Mouse (Mus musculus) midbrain, postnatal 0 days (tissue): Measurements from ENCODE around the gene Card14. TPM values are rescaled to one million over a fixed set of nuclear protein-coding genes. Genes with fewer than 3 reads are reported as not detected.
"Not testable (repeated sequence)": the region's sequence is repeated elsewhere in the genome, so short reads cannot be mapped to it uniquely, and the experiment has no call there.

Experiments used
- ATAC-seq: fragments of 200-750 bp; cut with Nextera tagmentation; 2 replicates; pipeline ENCODE4 v1.8.0; 2017; ENCODE audit warnings: moderate number of reproducible peaks, mild to moderate bottlenecking, moderate TSS enrichment, moderate library complexity; ENCODE audit not compliant: low FRiP score
- DNase-seq: peaks from one replicate; pipeline ENCODE4 v3.0.0-alpha.2; 2015; ENCODE audit warnings: low spot score
- H3K27ac ChIP-seq: fragments of 300-500 bp; sonication (generic); 2 replicates; pipeline ENCODE4 v1.5.1; 2014; ENCODE audit warnings: low read depth, mild to moderate bottlenecking, low read length, mixed read lengths
- H3K27me3 ChIP-seq: fragments of 300-500 bp; sonication (generic); 2 replicates; pipeline ENCODE4 v1.6.1; 2014; ENCODE audit warnings: low read length, control low read depth, mixed read lengths; ENCODE audit not compliant: insufficient read depth
- H3K36me3 ChIP-seq: fragments of 300-500 bp; sonication (generic); 2 replicates; pipeline ENCODE4 v1.6.1; 2014; ENCODE audit warnings: low read length, control low read depth, mixed read lengths; ENCODE audit not compliant: insufficient read depth
- H3K4me1 ChIP-seq: fragments of 300-500 bp; sonication (generic); 2 replicates; pipeline ENCODE4 v1.6.1; 2014; ENCODE audit warnings: mild to moderate bottlenecking, control low read depth, antibody characterized with exemption, low read length, mixed read lengths; ENCODE audit not compliant: insufficient read depth
- H3K4me2 ChIP-seq: fragments of 300-500 bp; sonication (generic); 2 replicates; pipeline ENCODE4 v1.6.1; 2014; ENCODE audit warnings: low read depth, mild to moderate bottlenecking, low read length, mixed read lengths; ENCODE audit not compliant: poor library complexity, severe bottlenecking
- H3K4me3 ChIP-seq: fragments of 300-500 bp; sonication (generic); 2 replicates; pipeline ENCODE4 v1.5.1; 2014; ENCODE audit warnings: low read depth, mild to moderate bottlenecking, low read length, moderate library complexity
- H3K9ac ChIP-seq: fragments of 300-500 bp; sonication (generic); replicated peaks from 2 replicates; pipeline ENCODE4 v1.6.1; 2014; ENCODE audit warnings: mild to moderate bottlenecking, low read length, moderate library complexity, mixed read lengths; ENCODE audit not compliant: poor library complexity, severe bottlenecking
- H3K9me3 ChIP-seq: fragments of 300-500 bp; sonication (generic); 2 replicates; pipeline ENCODE4 v1.6.1; 2016; ENCODE audit warnings: low read length, control low read depth
- CTCF ChIP-seq: IDR thresholded peaks from 2 replicates; pipeline ENCODE4 v1.5.1; 2016; ENCODE audit warnings: antibody characterized with exemption, mild to moderate bottlenecking
- WGBS: fragments of 180-500 bp; shearing (Covaris S2); extraction: QIAGEN DNeasy Blood & Tissue Kit; methylation state at CpG from one replicate; pipeline ENCODE4 v1.1.7; 2014; 5-methylcytosine and 5-hydroxymethylcytosine counted together
- polyA plus RNA-seq: library from polyadenylated mRNA; unstranded; fragments of >200 nt; fragmentation: Nextera tagmentation; extraction: Ambion mirVana; gene quantifications from 2 replicates; pipeline ENCODE4 v1.2.1, GENCODE M21; 2015
- total RNA-seq: library from RNA; depleted of rRNA; stranded (reverse); fragments of >200 nt; gene quantifications from 2 replicates; pipeline ENCODE4 v1.2.3, GENCODE M21; 2014

Card14 gene
- total and polyA plus RNA-seq, 2 experiments from 2014 or later: 0.59 to 0.77 TPM

- Histone ChIP-seq H3K36me3 (peaks cover 78% of the 10 kb centered on the region), H3K4me3 (no peak overlapping the region), H3K9me3 (no peaks in the 10 kb centered on the region), H3K27me3 (no peaks in the 10 kb centered on the region), H3K9ac (no peak overlapping the region), H3K27ac (no peak overlapping the region), H3K4me2 (no peak overlapping the region), H3K4me1 (no peaks in the 10 kb centered on the region)
- WGBS: 85% methylated on average over 15 of the region's 15 CpGs
- no peak for DNase-seq
- no peak for ATAC-seq
- TF ChIP-seq CTCF: no peak
These were observed 26.5 kb upstream of the Card14 start for GRCm38 (mm10) chr11:119281030-119281429.

- Histone ChIP-seq H3K9me3 (no peaks in the 10 kb centered on the region), H3K4me1 (no peaks in the 10 kb centered on the region), H3K9ac (no peak overlapping the region), H3K4me3 (no peak overlapping the region), H3K27me3 (no peaks in the 10 kb centered on the region), H3K27ac (no peak overlapping the region), H3K4me2 (no peak overlapping the region), H3K36me3 (peaks cover 80% of the 10 kb centered on the region)
- peak; percentile 13 for DNase-seq
- 72% methylated on average over 9 of the region's 9 CpGs for WGBS
- no peak for ATAC-seq
- TF ChIP-seq CTCF: no peak
These were observed 21.6 kb upstream of the Card14 start for GRCm38 (mm10) chr11:119285791-119286527.

GRCm38 (mm10) chr11:119287207-119287992, 20.2 kb upstream of the Card14 start:
- Histone ChIP-seq H3K4me1 (no peaks in the 10 kb centered on the region), H3K27ac (no peak overlapping the region), H3K9ac (no peak overlapping the region), H3K27me3 (no peaks in the 10 kb centered on the region), H3K9me3 (no peaks in the 10 kb centered on the region), H3K4me3 (no peak overlapping the region), H3K36me3 (peaks cover 78% of the 10 kb centered on the region), H3K4me2 (no peak overlapping the region)
- ATAC-seq (no peak), DNase-seq (no peak)
- no peak for TF ChIP-seq CTCF
- WGBS: 93% methylated on average over 20 of the region's 20 CpGs

GRCm38 (mm10) chr11:119292861-119293260, 14.7 kb upstream of the Card14 start:
- not testable (repeated sequence) for H3K27ac ChIP-seq, H3K9ac ChIP-seq, ATAC-seq, H3K4me3 ChIP-seq, H3K4me1 ChIP-seq, DNase-seq, H3K4me2 ChIP-seq, H3K27me3 ChIP-seq, H3K9me3 ChIP-seq
- peaks cover 68% of the 10 kb centered on the region for H3K36me3 ChIP-seq
- 92% methylated on average over 8 of the region's 8 CpGs for WGBS

- ATAC-seq (no peak), DNase-seq (no peak)
- WGBS: 92% methylated on average over 6 of the region's 6 CpGs
- Histone ChIP-seq H3K27ac (no peak overlapping the region), H3K9ac (no peak overlapping the region), H3K4me3 (no peak overlapping the region), H3K27me3 (no peaks in the 10 kb centered on the region), H3K4me2 (peak overlapping the region; percentile 66; the same call in 1 of the 2 replicates), H3K36me3 (peaks cover 34% of the 10 kb centered on the region), H3K4me1 (peaks cover 3% of the 10 kb centered on the region; the same call in 1 of the 2 replicates), H3K9me3 (no peaks in the 10 kb centered on the region)
- TF ChIP-seq CTCF: no peak
These were observed 9.6 kb upstream of the Card14 start for GRCm38 (mm10) chr11:119297996-119298395.

- peak overlapping the region; percentile 94; the same call in 1 of the 2 replicates for H3K27ac ChIP-seq
- WGBS: 16% methylated on average over 7 of the region's 7 CpGs
- DNase-seq: no peak
- peaks cover 3% of the 10 kb centered on the region; the same call in 1 of the 2 replicates for H3K4me1 ChIP-seq
- H3K4me3 ChIP-seq: peak overlapping the region; percentile 93
- H3K9me3 ChIP-seq: no peaks in the 10 kb centered on the region
- no peak for TF ChIP-seq CTCF
- H3K36me3 ChIP-seq: peaks cover 26% of the 10 kb centered on the region
- H3K4me2 ChIP-seq: peak overlapping the region; percentile 66
- H3K27me3 ChIP-seq: no peaks in the 10 kb centered on the region
- no peak for ATAC-seq
- peak overlapping the region; percentile 92 for H3K9ac ChIP-seq
These were observed 8.7 kb upstream of the Card14 start for GRCm38 (mm10) chr11:119298917-119299316.
